Mouse (Mus musculus) urinary bladder, postnatal 4 days (tissue): ENCODE results near the gene Nat8f2.

ENCODE experiments used
- DNase-seq, 2 experiments: peaks; one replicate each; pipeline ENCODE4 v3.0.0; 2021 to 2022; ENCODE audit warnings: low spot score in 2 of 2

Nat8f2 gene

GRCm38 (mm10) chr6:85825886-85826285 is 43.1 kb downstream of the Nat8f2 start:
- no peak for DNase-seq

GRCm38 (mm10) chr6:85823382-85824090 is 45.4 kb downstream of the Nat8f2 start:
- no peak for DNase-seq

- no peak for DNase-seq
Observed at GRCm38 (mm10) chr6:85822286-85822685, 46.7 kb downstream of the Nat8f2 start.

- no peak for DNase-seq
Observed at GRCm38 (mm10) chr6:85820837-85821236, 48.1 kb downstream of the Nat8f2 start, which contains the start of the genes Nat8f6 and Nat8f5. Gene Nat8f6, minus strand, starts transcription at chr6:85820954. Gene Nat8f5, minus strand, starts transcription at chr6:85820972.

- no peak for DNase-seq
Observed at GRCm38 (mm10) chr6:85818338-85818737, 50.6 kb downstream of the Nat8f2 start.
